Mouse (Mus musculus): ENCODE results near the gene Btrc.
A peak's percentile ranks its signal among the peaks of the same experiment; 100 is the strongest.
"Not testable (repeated sequence)": the region's sequence is repeated elsewhere in the genome, so short reads cannot be mapped to it uniquely, and the experiment has no call there.

The Btrc gene

DNA sequence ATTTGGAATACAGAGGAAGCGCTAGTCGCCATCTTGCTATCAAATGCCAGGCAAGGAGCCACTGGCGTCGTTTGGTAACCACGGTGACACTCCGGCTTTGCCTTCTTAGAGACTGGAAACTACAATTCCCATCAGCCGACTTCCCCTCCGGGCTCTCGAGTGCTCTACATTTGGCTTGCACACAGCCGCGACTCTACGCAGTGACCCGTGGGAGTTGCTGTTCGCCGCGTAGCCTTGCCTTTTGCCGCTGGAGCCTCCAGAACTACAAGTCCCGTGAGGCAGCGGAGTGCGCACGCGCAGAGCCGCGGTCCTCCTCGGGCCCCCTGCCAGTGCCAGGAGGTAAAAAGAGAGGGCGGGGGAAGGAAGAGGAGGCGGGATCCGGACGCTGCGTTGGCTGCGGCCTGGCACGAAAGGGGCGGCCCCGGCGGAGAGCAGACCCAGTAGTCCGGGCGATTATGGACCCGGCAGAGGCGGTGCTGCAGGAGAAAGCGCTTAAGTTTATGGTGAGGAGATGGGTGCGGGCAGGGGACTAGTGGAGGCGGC, at the start of gene Btrc:
Gene Btrc (plus strand): TSS at position 351 of the 543 bp plus-strand sequence.
- DNase-seq (ENCODE audit: inconsistent age in 2 of 2, low spot score in 1 of 2) = peak; percentile 100

GRCm38 (mm10) chr19:45317473-45317882, 46.1 kb upstream of the Btrc start:
- DNase-seq (ENCODE audit: inconsistent age in 2 of 2, low spot score in 1 of 2) = no peak

GRCm38 (mm10) chr19:45321062-45321461, 42.5 kb upstream of the Btrc start:
- no peak for DNase-seq (ENCODE audit: inconsistent age in 2 of 2, low spot score in 1 of 2)

- peak in 1 of 2 experiments; percentile 65 for DNase-seq (ENCODE audit: inconsistent age in 2 of 2, low spot score in 1 of 2)
Measured at GRCm38 (mm10) chr19:45329039-45329438, 34.5 kb upstream of the Btrc start.

DNA sequence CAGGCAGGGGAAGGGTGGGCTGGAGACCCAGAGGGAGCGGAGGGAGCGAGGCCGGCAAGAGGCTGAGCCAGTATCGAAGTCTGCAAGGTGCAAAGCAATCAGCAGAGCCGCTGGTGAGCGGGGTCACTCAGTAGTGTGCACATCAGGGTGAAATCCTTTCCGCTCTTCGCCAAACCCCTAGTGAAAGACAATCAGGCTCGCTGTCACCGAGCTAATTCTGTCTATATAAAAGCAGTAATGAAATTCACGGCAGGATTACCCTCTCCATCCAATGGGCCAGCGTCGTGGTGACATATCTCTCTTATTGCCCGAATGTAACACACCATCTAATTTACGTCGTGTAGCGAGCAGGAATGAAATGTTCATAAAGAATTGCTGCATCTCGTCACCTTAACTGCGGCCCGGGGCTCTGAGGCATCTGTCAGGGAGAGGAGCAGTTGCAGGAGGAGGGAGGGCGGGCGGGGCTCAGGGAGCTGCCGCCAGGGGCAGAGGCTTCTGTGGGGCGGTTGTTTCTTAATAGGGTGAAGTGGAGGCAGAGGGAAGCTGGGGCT, 33.7 kb upstream of the Btrc start:
- no peak for DNase-seq (ENCODE audit: inconsistent age in 2 of 2, low spot score in 1 of 2)

- no peak for DNase-seq (ENCODE audit: inconsistent age in 2 of 2, low spot score in 1 of 2)
Measured at GRCm38 (mm10) chr19:45336718-45337117, 26.8 kb upstream of the Btrc start.

DNA sequence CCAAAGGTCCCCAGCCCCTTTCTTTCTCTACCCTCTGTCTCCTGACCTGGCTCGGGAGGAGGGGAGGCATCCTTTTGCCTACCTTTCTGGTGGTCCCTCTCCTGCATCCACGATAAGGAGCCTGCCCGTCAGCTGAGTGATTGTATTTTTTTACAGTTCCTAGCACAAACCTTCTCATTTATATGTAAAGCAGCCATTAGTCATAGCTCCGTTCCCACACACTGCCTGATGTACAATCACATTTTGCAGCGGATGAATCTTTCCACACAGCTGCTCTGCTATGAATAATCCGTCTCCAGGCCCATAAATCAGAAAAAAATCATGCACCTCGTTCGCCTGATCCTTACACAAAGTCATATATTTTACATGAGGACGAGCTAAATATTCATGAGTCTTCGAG, 25.4 kb upstream of the Btrc start:
- DNase-seq (ENCODE audit: inconsistent age in 2 of 2, low spot score in 1 of 2) = no peak

DNA sequence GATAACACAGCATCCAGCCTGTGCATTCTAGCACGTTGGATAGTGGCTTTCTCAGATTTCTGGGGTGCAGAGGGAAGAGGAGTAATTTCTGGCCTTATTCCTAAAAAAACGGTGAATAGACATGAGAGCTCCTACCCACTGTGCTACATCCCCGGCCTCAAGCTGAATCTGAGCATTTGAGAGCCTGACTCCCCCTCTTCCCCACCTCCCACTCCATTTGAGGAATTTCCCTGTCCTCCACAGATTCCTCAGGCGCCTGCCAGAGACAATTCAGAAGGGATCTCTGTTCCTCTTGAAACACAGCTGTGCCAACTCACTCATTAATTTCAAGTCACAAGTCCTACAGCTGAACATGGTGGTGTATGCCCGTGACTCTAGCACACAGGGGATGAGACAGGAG, 19.6 kb upstream of the Btrc start:
- DNase-seq (ENCODE audit: inconsistent age in 2 of 2, low spot score in 1 of 2) = no peak

DNA sequence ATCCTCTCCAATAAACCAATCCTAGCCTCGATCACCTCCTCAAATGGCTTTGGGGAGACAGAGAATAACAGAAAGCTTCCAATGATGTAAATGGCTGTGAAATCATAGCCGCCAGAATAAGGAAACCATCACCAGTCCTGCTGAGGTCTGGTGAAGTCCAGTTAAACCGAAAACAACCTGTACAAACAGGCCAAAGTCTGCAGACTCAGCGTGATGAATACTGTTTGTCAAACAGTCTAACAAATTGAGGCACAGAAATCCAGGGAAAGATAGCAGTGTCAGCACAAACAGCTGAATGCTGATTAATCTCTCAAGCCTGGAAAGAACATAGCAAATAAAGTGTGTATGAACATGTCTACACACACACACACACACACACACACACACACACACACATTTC, 15.3 kb upstream of the Btrc start:
- no peak for DNase-seq (ENCODE audit: inconsistent age in 2 of 2, low spot score in 1 of 2)

DNA sequence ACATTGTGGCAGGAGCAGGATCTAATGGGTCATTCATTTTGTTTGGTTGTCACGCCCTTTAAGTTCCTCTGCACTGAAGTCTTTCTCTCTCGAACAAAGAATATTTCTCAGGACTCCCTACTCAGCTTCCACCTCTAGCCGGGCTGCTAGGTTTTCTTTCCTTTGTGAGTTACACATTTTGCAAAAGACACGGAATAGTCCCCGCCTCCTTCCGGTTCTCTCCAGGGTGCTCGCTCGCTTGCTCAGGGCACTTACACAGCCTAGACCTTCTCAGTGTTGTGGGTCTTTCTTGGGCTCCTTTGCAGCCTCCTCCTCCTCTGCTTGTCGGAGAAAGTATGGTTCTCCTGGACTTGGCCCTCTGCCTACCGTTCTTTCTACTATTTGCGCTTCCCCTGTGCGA, 13.1 kb upstream of the Btrc start:
- no peak for DNase-seq (ENCODE audit: inconsistent age in 2 of 2, low spot score in 1 of 2)

GRCm38 (mm10) chr19:45352706-45353105, 10.8 kb upstream of the Btrc start:
- DNase-seq (ENCODE audit: inconsistent age in 2 of 2, low spot score in 1 of 2) = not testable (repeated sequence)

DNA sequence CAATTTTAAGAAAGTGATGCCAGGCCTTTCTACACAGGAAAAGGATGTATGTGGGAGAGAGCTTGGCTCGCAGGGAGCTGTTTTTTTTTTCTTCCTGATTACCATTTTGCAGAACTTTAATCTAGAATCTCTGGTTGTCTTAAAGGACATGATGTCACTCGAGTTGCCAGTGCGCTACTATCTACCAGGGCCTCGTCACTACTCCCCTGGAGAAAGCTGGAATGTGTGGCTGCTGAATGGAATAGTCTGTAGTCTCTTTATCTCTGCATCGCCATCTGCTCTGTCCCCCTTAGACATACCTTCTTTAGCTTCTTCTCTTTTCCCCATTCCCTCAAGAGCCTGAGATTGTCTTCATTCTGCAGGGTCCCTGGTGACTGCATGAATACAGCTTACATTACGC, 7.9 kb upstream of the Btrc start:
- DNase-seq (ENCODE audit: inconsistent age in 2 of 2, low spot score in 1 of 2) = no peak

DNA sequence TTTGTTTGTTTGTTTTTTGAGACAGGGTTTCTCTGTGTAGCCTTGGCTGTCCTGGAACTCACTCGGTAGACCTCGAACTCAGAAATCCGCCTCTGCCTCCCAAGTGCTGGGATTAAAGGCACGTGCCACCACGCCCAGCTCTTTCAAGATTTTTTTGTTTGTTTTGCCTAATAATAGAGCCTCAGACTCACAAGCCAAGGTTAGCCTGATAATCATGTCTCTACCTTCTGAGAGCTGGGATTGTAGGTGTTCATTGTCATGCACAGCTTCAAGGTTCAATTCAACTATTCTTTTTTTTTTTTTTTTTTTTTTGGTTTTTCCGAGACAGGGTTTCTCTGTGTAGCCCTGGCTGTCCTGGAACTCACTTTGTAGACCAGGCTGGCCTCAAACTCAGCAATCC, 6.7 kb upstream of the Btrc start:
- DNase-seq (ENCODE audit: inconsistent age in 2 of 2, low spot score in 1 of 2) = not testable (repeated sequence)

DNA sequence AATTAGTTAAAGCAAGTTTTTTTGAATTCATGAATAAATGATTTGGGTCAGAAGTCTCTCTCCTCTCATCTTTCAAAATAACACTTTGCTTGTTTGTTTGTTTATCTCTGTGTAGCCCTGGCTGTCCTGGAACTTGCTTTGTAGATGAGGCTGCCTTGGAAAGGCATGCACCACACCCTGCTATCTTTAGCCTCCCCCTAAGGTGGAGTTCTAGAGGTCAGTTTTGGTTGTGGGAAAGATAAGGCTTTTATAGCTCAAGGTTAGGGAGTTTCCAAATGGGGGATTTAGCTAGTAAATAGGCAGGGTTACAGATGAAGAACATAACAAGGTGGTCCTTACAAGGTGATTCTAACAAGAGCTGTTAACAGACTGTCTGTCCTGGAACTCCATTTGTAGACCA, 3.0 kb upstream of the Btrc start:
- no peak for DNase-seq (ENCODE audit: inconsistent age in 2 of 2, low spot score in 1 of 2)

GRCm38 (mm10) chr19:45363933-45364391, 428 bp downstream of the Btrc start:
- no peak for DNase-seq (ENCODE audit: inconsistent age in 2 of 2, low spot score in 1 of 2)

GRCm38 (mm10) chr19:45366651-45367050, 3.1 kb downstream of the Btrc start:
- peak; percentile 43 to 70 for DNase-seq (ENCODE audit: inconsistent age in 2 of 2, low spot score in 1 of 2)

DNA sequence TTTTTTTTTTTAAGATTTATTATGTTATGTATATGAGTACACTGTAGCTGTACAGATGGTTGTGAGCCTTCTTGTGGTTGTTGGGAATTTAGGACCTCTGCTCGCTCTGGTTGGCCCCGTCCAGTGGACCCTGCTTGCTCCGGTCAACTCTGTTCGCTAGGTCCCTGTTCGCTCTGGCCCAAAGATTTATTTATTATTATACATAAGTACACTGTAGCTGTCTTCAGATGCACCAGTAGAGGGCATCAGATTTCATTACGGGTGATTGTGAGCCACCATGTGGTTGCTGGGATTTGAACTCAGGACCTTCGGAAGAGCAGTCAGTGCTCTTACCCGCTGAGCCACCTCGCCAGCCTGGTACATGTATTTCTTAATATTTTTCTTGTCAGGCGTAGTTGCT, 21.3 kb downstream of the Btrc start:
- not testable (repeated sequence) for DNase-seq (ENCODE audit: inconsistent age in 2 of 2, low spot score in 1 of 2)

- peak in 1 of 2 experiments; percentile 39 for DNase-seq (ENCODE audit: inconsistent age in 2 of 2, low spot score in 1 of 2)
Measured at GRCm38 (mm10) chr19:45388551-45388950, 25.0 kb downstream of the Btrc start.

- DNase-seq (ENCODE audit: inconsistent age in 2 of 2, low spot score in 1 of 2) = no peak
Measured at GRCm38 (mm10) chr19:45394078-45394477, 30.5 kb downstream of the Btrc start.

- no peak for DNase-seq (ENCODE audit: inconsistent age in 2 of 2, low spot score in 1 of 2)
Measured at GRCm38 (mm10) chr19:45411000-45411399, 47.5 kb downstream of the Btrc start.

DNA sequence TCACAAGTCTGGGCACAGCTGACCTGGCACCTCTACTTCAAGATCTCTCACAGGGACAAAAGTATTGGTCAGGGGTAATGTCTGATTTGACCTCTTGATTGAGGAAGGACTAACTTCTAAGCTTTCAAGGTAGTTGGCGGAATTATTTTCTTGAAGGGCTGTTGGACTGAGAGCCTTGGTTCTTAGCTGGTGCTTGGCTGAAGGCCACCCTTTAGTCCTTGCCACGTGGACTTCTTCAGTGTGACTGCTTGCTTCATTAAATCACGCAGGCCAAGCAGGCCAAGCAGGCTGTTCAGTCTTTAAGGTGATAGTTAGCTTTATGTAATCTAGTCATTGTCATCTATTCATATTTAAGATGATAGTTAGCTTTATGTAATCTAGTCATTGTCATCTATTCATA, 49.2 kb downstream of the Btrc start:
- peak in 1 of 2 experiments; percentile 50 for DNase-seq (ENCODE audit: inconsistent age in 2 of 2, low spot score in 1 of 2)

- DNase-seq (ENCODE audit: inconsistent age in 2 of 2, low spot score in 1 of 2) = no peak
Measured at GRCm38 (mm10) chr19:45413966-45414365, 50.4 kb downstream of the Btrc start.

DNA sequence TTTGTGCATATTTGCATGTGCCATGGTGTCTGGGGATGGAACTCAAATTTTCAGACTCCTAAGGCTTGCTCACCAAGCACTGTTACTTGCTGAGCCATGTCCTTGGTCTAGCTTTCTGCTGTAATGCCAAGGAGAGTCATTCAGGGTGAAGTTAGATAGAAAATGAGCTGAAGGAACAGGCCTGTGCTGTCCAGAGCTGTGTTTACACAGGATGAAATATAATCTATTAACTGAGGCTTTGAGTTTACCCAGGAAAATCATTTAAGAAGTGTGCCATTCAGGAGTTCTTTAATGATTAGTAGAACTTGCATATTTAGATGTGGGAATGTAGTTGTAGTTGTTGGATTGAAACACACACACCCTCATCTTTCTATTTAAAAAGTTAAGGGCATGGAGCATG, 54.1 kb downstream of the Btrc start:
- peak in 1 of 2 experiments; percentile 65 for DNase-seq (ENCODE audit: inconsistent age in 2 of 2, low spot score in 1 of 2)
